Mouse (Mus musculus) MEL (cell line): ENCODE measurements at regions not wholly inside any gene's neighbourhood (a gene's known extent, or its start where the extent isn't known, plus 50 kb on each side); places are given as distances from the start of the nearest gene placed in this dataset.

Source experiments
- DNase-seq: peaks from one replicate; pipeline ENCODE4 v3.0.0; 2011; ENCODE audit warnings: low read depth, low spot score
- H3K27ac ChIP-seq: 2 replicates; pipeline ENCODE4 v1.5.1; 2012; ENCODE audit warnings: low read depth, mild to moderate bottlenecking, control low read depth, low read length, moderate library complexity; ENCODE audit not compliant: control insufficient read depth
- H3K27me3 ChIP-seq, 2 experiments: fragments of 150-350 bp in 1 of 2; sonication (generic) in 1 of 2; 2 replicates each; pipeline ENCODE4 v1.6.1; 2012; ENCODE audit warnings: low read length in 2 of 2, mild to moderate bottlenecking in 2 of 2, improper control_type of control experiment in 1 of 2, moderate library complexity in 1 of 2; ENCODE audit not compliant: insufficient read depth in 2 of 2, control insufficient read depth in 1 of 2
- H3K36me3 ChIP-seq, 2 experiments: 2 replicates each; pipeline ENCODE4 v1.6.1; 2012 to 2014; ENCODE audit warnings: low read length in 2 of 2, improper control_type of control experiment in 1 of 2, inconsistent platforms in 1 of 2, mild to moderate bottlenecking in 1 of 2; ENCODE audit not compliant: insufficient read depth in 2 of 2, control insufficient read depth in 1 of 2
- H3K4me1 ChIP-seq, 2 experiments: fragments of 150-350 bp in 1 of 2; sonication (generic) in 1 of 2; 2 replicates each; pipeline ENCODE4 v1.6.1; 2012; ENCODE audit warnings: low read length in 2 of 2, improper control_type of control experiment in 1 of 2, mild to moderate bottlenecking in 1 of 2; ENCODE audit not compliant: insufficient read depth in 2 of 2, control insufficient read depth in 1 of 2
- H3K4me3 ChIP-seq, 2 experiments: fragments of 150-350 bp in 1 of 2; sonication (generic) in 1 of 2; 2 replicates each; pipeline ENCODE4 v1.5.1; 2012; ENCODE audit warnings: low read depth in 2 of 2, low read length in 2 of 2, mild to moderate bottlenecking in 2 of 2, moderate library complexity in 2 of 2, control low read depth in 1 of 2, improper control_type of control experiment in 1 of 2; ENCODE audit not compliant: control insufficient read depth in 1 of 2, insufficient read depth in 1 of 2
- H3K79me2 ChIP-seq: 2 replicates; pipeline ENCODE4 v1.6.1; 2012; ENCODE audit warnings: mild to moderate bottlenecking, low read length, moderate library complexity; ENCODE audit not compliant: control insufficient read depth, poor library complexity, insufficient read depth
- H3K9ac ChIP-seq: 2 replicates; pipeline ENCODE4 v1.6.1; 2012; ENCODE audit warnings: low read depth, mild to moderate bottlenecking, control low read depth, low read length, moderate library complexity; ENCODE audit not compliant: control insufficient read depth, poor library complexity, severe bottlenecking
- H3K9me3 ChIP-seq: fragments of 150-350 bp; sonication (generic); replicated peaks from 2 replicates; pipeline ENCODE4 v1.6.1; 2012; ENCODE audit warnings: mild to moderate bottlenecking, low read length, improper control_type of control experiment, moderate library complexity; ENCODE audit not compliant: insufficient read depth
- ELF1 ChIP-seq: IDR thresholded peaks from 2 replicates; pipeline ENCODE4 v1.6.1; 2014; ENCODE audit warnings: low read depth, mild to moderate bottlenecking, inconsistent platforms, low read length, improper control_type of control experiment, moderate library complexity
- ETS1 ChIP-seq: IDR thresholded peaks from 2 replicates; pipeline ENCODE4 v1.6.1; 2012; ENCODE audit warnings: low read depth, mild to moderate bottlenecking, inconsistent platforms, low read length, improper control_type of control experiment, moderate library complexity
- GABPA ChIP-seq: IDR thresholded peaks from 2 replicates; pipeline ENCODE4 v1.6.1; 2012; ENCODE audit warnings: low read depth, mild to moderate bottlenecking, inconsistent platforms, low read length, improper control_type of control experiment, moderate library complexity
- GATA1 ChIP-seq: IDR thresholded peaks from 2 replicates; pipeline ENCODE4 v1.6.1; 2011; ENCODE audit warnings: low read depth, low read length, improper control_type of control experiment
- JUND ChIP-seq: IDR thresholded peaks from 2 replicates; pipeline ENCODE4 v1.6.1; 2011; ENCODE audit warnings: low read depth, mild to moderate bottlenecking, improper control_type of control experiment, low read length
- KAT2A ChIP-seq: conservative IDR thresholded peaks from 2 replicates; pipeline ENCODE4 v1.6.1; 2012; ENCODE audit warnings: low read depth, low read length, improper control_type of control experiment, inconsistent platforms
- MAX ChIP-seq: IDR thresholded peaks from 2 replicates; pipeline ENCODE4 v1.6.1; 2011; ENCODE audit warnings: low read length, improper control_type of control experiment
- MEF2A ChIP-seq: IDR thresholded peaks from 2 replicates; pipeline ENCODE4 v1.6.1; 2014; ENCODE audit warnings: low read depth, mild to moderate bottlenecking, inconsistent platforms, low read length, improper control_type of control experiment; ENCODE audit not compliant: poor library complexity, insufficient replicate concordance, severe bottlenecking; ENCODE audit errors: extremely low read depth
- MYB ChIP-seq: IDR thresholded peaks from 2 replicates; pipeline ENCODE4 v1.6.1; 2011; ENCODE audit warnings: mild to moderate bottlenecking, low read depth, low read length, improper control_type of control experiment
- MYC ChIP-seq: IDR thresholded peaks from 2 replicates; pipeline ENCODE4 v1.6.1; 2011; ENCODE audit warnings: low read depth, mild to moderate bottlenecking, low read length, improper control_type of control experiment, moderate library complexity
- POLR2A ChIP-seq, 2 experiments: IDR thresholded peaks; 2 replicates each; pipeline ENCODE4 v1.6.1; 2011 to 2012; ENCODE audit warnings: low read length in 2 of 2, mild to moderate bottlenecking in 2 of 2, control low read depth in 1 of 2, improper control_type of control experiment in 1 of 2, low read depth in 1 of 2, moderate library complexity in 1 of 2; ENCODE audit not compliant: control insufficient read depth in 1 of 2, insufficient read depth in 1 of 2, poor library complexity in 1 of 2
- POLR2AphosphoS5 ChIP-seq: IDR thresholded peaks from 2 replicates; pipeline ENCODE4 v1.6.1; 2012; ENCODE audit warnings: low read depth, borderline replicate concordance, mild to moderate bottlenecking, inconsistent platforms, low read length, moderate library complexity, mixed read lengths
- RCOR1 ChIP-seq: IDR thresholded peaks from 2 replicates; pipeline ENCODE4 v1.6.1; 2012; ENCODE audit warnings: low read depth, mild to moderate bottlenecking, inconsistent platforms, low read length, improper control_type of control experiment
- SIN3A ChIP-seq: IDR thresholded peaks from 2 replicates; pipeline ENCODE4 v1.6.1; 2012; ENCODE audit warnings: low read length, improper control_type of control experiment, inconsistent platforms
- TCF12 ChIP-seq: IDR thresholded peaks from 2 replicates; pipeline ENCODE4 v1.6.1; 2014; ENCODE audit warnings: low read depth, mild to moderate bottlenecking, inconsistent platforms, low read length, improper control_type of control experiment, moderate library complexity
- ZC3H11A ChIP-seq: IDR thresholded peaks from 2 replicates; pipeline ENCODE4 v1.6.1; 2012; ENCODE audit warnings: low read depth, mild to moderate bottlenecking, inconsistent platforms, low read length, improper control_type of control experiment
- ZKSCAN1 ChIP-seq: IDR thresholded peaks from 2 replicates; pipeline ENCODE4 v1.6.1; 2012; ENCODE audit warnings: low read depth, mild to moderate bottlenecking, inconsistent platforms, low read length, improper control_type of control experiment, moderate library complexity
- ZMIZ1 ChIP-seq: IDR thresholded peaks from 2 replicates; pipeline ENCODE4 v1.6.1; 2012; ENCODE audit warnings: low read depth, mild to moderate bottlenecking, inconsistent platforms, low read length, improper control_type of control experiment, moderate library complexity

- TF ChIP-seq SIN3A (0 out of 2 replicates have a peak, but pooled peaks have one; percentile 21), ZKSCAN1 (no peak), JUND (no peak), POLR2AphosphoS5 (no peak), POLR2A (IDR thresholded peaks at IDR 0.05; ENCODE audit: control insufficient read depth in 1 of 2, insufficient read depth in 1 of 2, low read depth in 1 of 2, low read length in 2 of 2, poor library complexity in 1 of 2) (no peak), MAX (no peak), MYC (no peak), TCF12 (peak; percentile 37; the same call in 1 of the 2 replicates), ZMIZ1 (0 out of 2 replicates have a peak, but pooled peaks have one; percentile 18), ETS1 (peak; percentile 35; the same call in 1 of the 2 replicates), RCOR1 (0 out of 2 replicates have a peak, but pooled peaks have one; percentile 12)
Measured at GRCm38 (mm10) chr11:113122964-113123363, 340.9 kb downstream of the Sox9 start (continued).

GRCm38 (mm10) chr11:113125832-113126231 is 343.8 kb downstream of the Sox9 start:
- no peak for DNase-seq
- Histone ChIP-seq H3K27ac (no peak overlapping the region), H3K4me1 (peaks cover 6 to 14% of the 10 kb centered on the region in 2 experiments), H3K4me3 (no peak overlapping the region)
- TF ChIP-seq MYB = no peak
- no peak for TF ChIP-seq ETS1
- TF ChIP-seq GABPA = no peak
- TF ChIP-seq ELF1 = no peak
- TF ChIP-seq ZC3H11A = no peak
- no peak for TF ChIP-seq GATA1
- no peak for TF ChIP-seq KAT2A
- no peak for TF ChIP-seq MYC
- TF ChIP-seq ZKSCAN1 = no peak
- TF ChIP-seq, all 39 proteins: peak for 0
- H3K27me3 ChIP-seq = no peaks in the 10 kb centered on the region
- no peaks in the 10 kb centered on the region for H3K79me2 ChIP-seq
- no peaks in the 10 kb centered on the region; a peak in 1 of 4 replicates for H3K36me3 ChIP-seq
- no peaks in the 10 kb centered on the region; the same call in 1 of the 2 replicates for H3K9me3 ChIP-seq
- no peak overlapping the region for H3K9ac ChIP-seq

GRCm38 (mm10) chr11:113129192-113129591 is 347.2 kb downstream of the Sox9 start:
- Histone ChIP-seq H3K79me2 (no peaks in the 10 kb centered on the region), H3K36me3 (no peaks in the 10 kb centered on the region; a peak in 1 of 4 replicates), H3K4me1 (peaks cover 6 to 12% of the 10 kb centered on the region in 2 experiments), H3K9me3 (no peaks in the 10 kb centered on the region; the same call in 1 of the 2 replicates), H3K4me3 (no peak overlapping the region), H3K27ac (no peak overlapping the region), H3K9ac (no peak overlapping the region), H3K27me3 (no peaks in the 10 kb centered on the region)
- no peak for TF ChIP-seq MEF2A
- no peak for DNase-seq
